In genomic region chr3:147260958-147261595, GRCm38 (mm10) we compare ENCODE assay signal across 12 mouse cellular contexts.
"Had no signal": no experiment of that assay in that cellular context is flagged by ENCODE, and none has a peak within 500 bp of the region (broad histone marks: within the 10 kb centered on the region; RNA-seq: fewer than 3 reads in every experiment).

No protein-coding gene starts in this region.

- H3K9ac ChIP-seq: limb, embryonic 12.5 days; liver, embryonic 12.5 days; lung, embryonic 15.5 days; midbrain, embryonic 15.5 days; neural tube, embryonic 12.5 days had no signal

- ATAC-seq: liver, embryonic 12.5 days; midbrain, embryonic 15.5 days had no signal

- H3K36me3 ChIP-seq: limb, embryonic 12.5 days; liver, embryonic 12.5 days; lung, embryonic 15.5 days; midbrain, embryonic 15.5 days; neural tube, embryonic 12.5 days had no signal

- H3K4me3 ChIP-seq: layer of hippocampus, adult 2 months; limb, embryonic 12.5 days; liver, embryonic 12.5 days; lung, embryonic 15.5 days; midbrain, embryonic 15.5 days; neural tube, embryonic 12.5 days had no signal

- H3K4me1 ChIP-seq: liver, embryonic 12.5 days; midbrain, embryonic 15.5 days; neural tube, embryonic 12.5 days had no signal

- H3K27ac ChIP-seq: layer of hippocampus, adult 2 months; limb, embryonic 12.5 days; liver, embryonic 12.5 days; lung, embryonic 15.5 days; midbrain, embryonic 15.5 days; neural tube, embryonic 12.5 days had no signal

- H3K9me3 ChIP-seq: limb, embryonic 12.5 days; liver, embryonic 12.5 days; lung, embryonic 15.5 days; midbrain, embryonic 15.5 days; neural tube, embryonic 12.5 days had no signal

- H3K27me3 ChIP-seq: limb, embryonic 12.5 days; liver, embryonic 12.5 days; lung, embryonic 15.5 days; midbrain, embryonic 15.5 days; neural tube, embryonic 12.5 days had no signal

- DNase-seq: kidney, postnatal 10 days; kidney, postnatal 4 days; spleen, adult 18-20 months; thymus, adult 18-20 months; thymus, postnatal 14 days had no signal

- H3K4me2 ChIP-seq: limb, embryonic 12.5 days; liver, embryonic 12.5 days; lung, embryonic 15.5 days; midbrain, embryonic 11.5 days; midbrain, embryonic 15.5 days; neural tube, embryonic 12.5 days had no signal
